Mouse (Mus musculus): ENCODE results near the gene Hsp90ab1.

DNA sequence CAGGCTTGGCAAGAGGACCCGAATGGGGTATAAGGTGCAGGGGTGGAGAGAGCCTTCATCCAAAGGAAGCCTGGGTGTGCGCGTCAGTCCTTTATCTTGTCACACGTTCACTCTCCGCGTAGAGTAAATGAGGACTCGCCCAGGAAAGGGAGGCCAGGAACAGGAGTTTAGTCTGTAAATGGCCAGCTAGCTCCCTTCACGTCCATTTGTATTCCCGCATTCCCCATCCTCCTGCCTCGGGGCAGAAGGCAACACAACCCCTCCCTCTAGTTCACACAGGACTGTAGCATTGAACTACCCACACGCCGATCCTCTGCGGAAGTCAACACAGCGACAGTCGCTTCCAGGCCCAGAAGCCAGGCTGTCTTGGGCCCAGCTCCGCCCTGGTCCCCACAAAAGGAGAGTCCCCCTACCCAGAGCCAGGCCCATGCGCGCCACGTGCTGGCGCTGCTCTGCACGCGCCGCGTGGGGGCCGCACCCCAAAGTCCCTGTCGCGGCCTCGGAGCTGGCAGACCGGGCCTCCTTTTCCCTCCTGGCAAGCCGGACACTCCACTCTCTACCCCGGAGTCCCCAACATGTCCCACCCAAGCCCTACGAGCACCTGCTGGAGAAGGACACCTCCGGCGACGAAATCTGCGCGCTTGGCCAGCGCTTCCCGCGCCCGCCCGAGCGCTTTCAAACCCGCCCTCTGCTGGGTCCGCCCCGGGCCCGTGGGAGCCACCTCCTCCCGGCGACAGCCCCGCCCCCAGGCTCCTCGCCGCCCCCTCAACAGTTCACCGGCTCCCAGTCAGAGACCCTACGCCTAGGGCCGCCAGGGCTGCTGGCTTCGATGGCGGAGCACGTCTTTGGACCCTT lies 22.0 kb upstream of the Hsp90ab1 start:
- TF ChIP-seq CTCF (IDR thresholded peaks at IDR 0.05; ENCODE audit: low read depth) (no peak; the same call in 1 of the 2 replicates), EP300 (optimal IDR thresholded peaks at IDR 0.05) (no peak)
